Mouse (Mus musculus): ENCODE measurements around the gene Acpp.

- TF ChIP-seq CTCF (IDR thresholded peaks at IDR 0.05) (no peak), EP300 (IDR thresholded peaks at IDR 0.05) (no peak)
These were observed 22.8 kb upstream of the Acpp start for GRCm38 (mm10) chr9:104360389-104360788.
